Mouse (Mus musculus): Measurements from ENCODE around the gene Pitx1. TPM values are rescaled to one million over a fixed set of nuclear protein-coding genes. Genes with fewer than 3 reads are reported as not detected.

Pitx1 gene
- polyA plus RNA-seq, 1 experiment from 2014 or later = 0.36 TPM

GRCm38 (mm10) chr13:55826796-55827678, 9.0 kb downstream of the Pitx1 start:
- H3K9ac ChIP-seq (ENCODE audit: low read length) = no peak overlapping the region
- 6% methylated on average over 13 of the region's 13 CpGs for WGBS
- H3K4me2 ChIP-seq (ENCODE audit: low read depth, low read length) = no peak overlapping the region
- H3K36me3 ChIP-seq (ENCODE audit: control insufficient read depth, insufficient read depth, low read length) = no peaks in the 10 kb centered on the region
- peaks cover 90% of the 10 kb centered on the region for H3K27me3 ChIP-seq (ENCODE audit: control insufficient read depth, insufficient read depth, low read depth, low read length)
- no peaks in the 10 kb centered on the region for H3K9me3 ChIP-seq (ENCODE audit: control insufficient read depth, low read length)
- ATAC-seq (ENCODE audit: low read depth) = no peak
- no peak overlapping the region for H3K4me3 ChIP-seq (ENCODE audit: low read length)
- H3K27ac ChIP-seq (ENCODE audit: low read length) = no peak overlapping the region
- peaks cover 16% of the 10 kb centered on the region for H3K4me1 ChIP-seq (replicated peaks; ENCODE audit: control insufficient read depth, insufficient read depth, low read length)

- Histone ChIP-seq H3K9me3 (ENCODE audit: control insufficient read depth, low read length) (no peaks in the 10 kb centered on the region), H3K4me2 (ENCODE audit: low read depth, low read length) (no peak overlapping the region), H3K9ac (ENCODE audit: low read length) (no peak overlapping the region), H3K27ac (ENCODE audit: low read length) (no peak overlapping the region), H3K27me3 (ENCODE audit: control insufficient read depth, insufficient read depth, low read depth, low read length) (peaks cover 86% of the 10 kb centered on the region), H3K4me3 (ENCODE audit: low read length) (peak overlapping the region; percentile 4; the same call in 1 of the 2 replicates), H3K4me1 (replicated peaks; ENCODE audit: control insufficient read depth, insufficient read depth, low read length) (peaks cover 16% of the 10 kb centered on the region), H3K36me3 (ENCODE audit: control insufficient read depth, insufficient read depth, low read length) (no peaks in the 10 kb centered on the region)
- WGBS = under 1% methylated on average over 56 of the region's 56 CpGs
- ATAC-seq (ENCODE audit: low read depth) = 0 out of 2 replicates have a peak, but pooled peaks have one; percentile 21
Measured at GRCm38 (mm10) chr13:55826008-55826671, 9.9 kb downstream of the Pitx1 start.

GRCm38 (mm10) chr13:55825245-55825681, 10.7 kb downstream of the Pitx1 start:
- Histone ChIP-seq H3K4me3 (ENCODE audit: low read length) (no peak overlapping the region), H3K27ac (ENCODE audit: low read length) (no peak overlapping the region), H3K4me2 (ENCODE audit: low read depth, low read length) (no peak overlapping the region), H3K9ac (ENCODE audit: low read length) (no peak overlapping the region), H3K9me3 (ENCODE audit: control insufficient read depth, low read length) (no peaks in the 10 kb centered on the region), H3K27me3 (ENCODE audit: control insufficient read depth, insufficient read depth, low read depth, low read length) (peaks cover 79% of the 10 kb centered on the region), H3K36me3 (ENCODE audit: control insufficient read depth, insufficient read depth, low read length) (no peaks in the 10 kb centered on the region), H3K4me1 (replicated peaks; ENCODE audit: control insufficient read depth, insufficient read depth, low read length) (peaks cover 7% of the 10 kb centered on the region; the same call in 1 of the 2 replicates)
- WGBS = 2% methylated on average over 32 of the region's 32 CpGs
- ATAC-seq (ENCODE audit: low read depth) = peak; percentile 24; the same call in 1 of the 2 replicates

GRCm38 (mm10) chr13:55824151-55824945, 11.6 kb downstream of the Pitx1 start:
- no peaks in the 10 kb centered on the region for H3K36me3 ChIP-seq (ENCODE audit: control insufficient read depth, insufficient read depth, low read length)
- H3K9ac ChIP-seq (ENCODE audit: low read length) = no peak overlapping the region
- 0 out of 2 replicates have a peak, but pooled peaks cover 7% of the 10 kb centered on the region for H3K4me1 ChIP-seq (replicated peaks; ENCODE audit: control insufficient read depth, insufficient read depth, low read length)
- no peaks in the 10 kb centered on the region for H3K9me3 ChIP-seq (ENCODE audit: control insufficient read depth, low read length)
- no peak overlapping the region for H3K27ac ChIP-seq (ENCODE audit: low read length)
- no peak overlapping the region for H3K4me3 ChIP-seq (ENCODE audit: low read length)
- H3K4me2 ChIP-seq (ENCODE audit: low read depth, low read length) = no peak overlapping the region
- WGBS = 19% methylated on average over 10 of the region's 10 CpGs
- ATAC-seq (ENCODE audit: low read depth) = no peak
- peaks cover 75% of the 10 kb centered on the region for H3K27me3 ChIP-seq (ENCODE audit: control insufficient read depth, insufficient read depth, low read depth, low read length)

- 51% methylated on average over 5 of the region's 5 CpGs for WGBS
- no peak for ATAC-seq (ENCODE audit: low read depth)
- no peak overlapping the region for H3K4me2 ChIP-seq (ENCODE audit: low read depth, low read length)
Measured at GRCm38 (mm10) chr13:55822499-55822898, 13.5 kb downstream of the Pitx1 start.

GRCm38 (mm10) chr13:55814834-55815233, 21.2 kb downstream of the Pitx1 start:
- Histone ChIP-seq H3K36me3 (ENCODE audit: control insufficient read depth, insufficient read depth, low read length) (no peaks in the 10 kb centered on the region), H3K4me1 (replicated peaks; ENCODE audit: control insufficient read depth, insufficient read depth, low read length) (0 out of 2 replicates have a peak, but pooled peaks cover 5% of the 10 kb centered on the region), H3K27me3 (ENCODE audit: control insufficient read depth, insufficient read depth, low read depth, low read length) (no peaks in the 10 kb centered on the region; the same call in 1 of the 2 replicates), H3K4me2 (ENCODE audit: low read depth, low read length) (no peak overlapping the region), H3K9ac (ENCODE audit: low read length) (no peak overlapping the region), H3K4me3 (ENCODE audit: low read length) (no peak overlapping the region), H3K9me3 (ENCODE audit: control insufficient read depth, low read length) (no peaks in the 10 kb centered on the region), H3K27ac (ENCODE audit: low read length) (no peak overlapping the region)
- no peak for ATAC-seq (ENCODE audit: low read depth)
- 75% methylated on average over 6 of the region's 6 CpGs for WGBS

More at GRCm38 (mm10) chr13:55822499-55822898, 13.5 kb downstream of the Pitx1 start:
- Histone ChIP-seq H3K9me3 (ENCODE audit: control insufficient read depth, low read length) (no peaks in the 10 kb centered on the region), H3K4me3 (ENCODE audit: low read length) (no peak overlapping the region), H3K4me1 (replicated peaks; ENCODE audit: control insufficient read depth, insufficient read depth, low read length) (0 out of 2 replicates have a peak, but pooled peaks cover 7% of the 10 kb centered on the region), H3K27me3 (ENCODE audit: control insufficient read depth, insufficient read depth, low read depth, low read length) (peaks cover 57% of the 10 kb centered on the region), H3K36me3 (ENCODE audit: control insufficient read depth, insufficient read depth, low read length) (no peaks in the 10 kb centered on the region), H3K27ac (ENCODE audit: low read length) (no peak overlapping the region), H3K9ac (ENCODE audit: low read length) (no peak overlapping the region)

GRCm38 (mm10) chr13:55813490-55814016, 22.4 kb downstream of the Pitx1 start:
- Histone ChIP-seq H3K4me1 (replicated peaks; ENCODE audit: control insufficient read depth, insufficient read depth, low read length) (0 out of 2 replicates have a peak, but pooled peaks cover 5% of the 10 kb centered on the region), H3K36me3 (ENCODE audit: control insufficient read depth, insufficient read depth, low read length) (no peaks in the 10 kb centered on the region), H3K9ac (ENCODE audit: low read length) (no peak overlapping the region), H3K9me3 (ENCODE audit: control insufficient read depth, low read length) (no peaks in the 10 kb centered on the region), H3K4me3 (ENCODE audit: low read length) (no peak overlapping the region), H3K4me2 (ENCODE audit: low read depth, low read length) (no peak overlapping the region), H3K27me3 (ENCODE audit: control insufficient read depth, insufficient read depth, low read depth, low read length) (no peaks in the 10 kb centered on the region; the same call in 1 of the 2 replicates), H3K27ac (ENCODE audit: low read length) (no peak overlapping the region)
- 57% methylated on average over 5 of the region's 5 CpGs for whole genome bisulfite sequencing
- no peak for ATAC-seq (ENCODE audit: low read depth)

- Histone ChIP-seq H3K4me1 (replicated peaks; ENCODE audit: control insufficient read depth, insufficient read depth, low read length) (0 out of 2 replicates have a peak, but pooled peaks cover 5% of the 10 kb centered on the region), H3K4me3 (ENCODE audit: low read length) (no peak overlapping the region), H3K9ac (ENCODE audit: low read length) (no peak overlapping the region), H3K4me2 (ENCODE audit: low read depth, low read length) (no peak overlapping the region), H3K27me3 (ENCODE audit: control insufficient read depth, insufficient read depth, low read depth, low read length) (no peaks in the 10 kb centered on the region), H3K9me3 (ENCODE audit: control insufficient read depth, low read length) (no peaks in the 10 kb centered on the region), H3K36me3 (ENCODE audit: control insufficient read depth, insufficient read depth, low read length) (no peaks in the 10 kb centered on the region), H3K27ac (ENCODE audit: low read length) (no peak overlapping the region)
- 0 out of 2 replicates have a peak, but pooled peaks have one; percentile 49 for ATAC-seq (ENCODE audit: low read depth)
- WGBS = 56% methylated on average over 5 of the region's 5 CpGs
Measured at GRCm38 (mm10) chr13:55810947-55811346, 25.0 kb downstream of the Pitx1 start.

Measured in lung, embryonic 16.5 days (tissue).